Mouse (Mus musculus) urinary bladder, postnatal 14 days (tissue): ENCODE measurements at regions not wholly inside any gene's neighbourhood (a gene's known extent, or its start where the extent isn't known, plus 50 kb on each side); places are given as distances from the start of the nearest gene placed in this dataset.

Source experiments
- DNase-seq: peaks from one replicate; pipeline ENCODE4 v3.0.0; 2021; ENCODE audit warnings: low spot score

GRCm38 (mm10) chr19:15800856-15801706 lies 146.1 kb downstream of the Psat1 start:
- DNase-seq = peak; percentile 14

DNA sequence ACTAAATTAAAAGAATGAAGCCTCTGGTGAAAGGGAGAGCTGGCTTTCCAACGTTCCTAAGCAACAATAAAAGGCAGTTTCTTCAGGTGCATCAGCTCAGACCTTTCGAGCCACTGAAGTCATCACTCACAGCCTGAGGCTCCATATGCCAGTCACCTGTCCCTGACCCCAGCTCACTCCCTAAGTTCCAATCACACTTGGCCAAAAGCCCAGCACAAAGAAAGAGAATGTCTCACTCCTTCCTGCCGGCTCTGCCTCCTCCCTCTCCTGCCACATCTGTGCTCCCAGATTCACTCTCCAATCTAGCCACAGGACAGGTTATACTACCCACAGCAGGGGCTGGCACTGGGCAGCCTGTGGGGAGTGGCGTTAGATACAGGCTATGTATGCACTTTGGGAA lies 150.7 kb downstream of the Psat1 start:
- DNase-seq = no peak

DNA sequence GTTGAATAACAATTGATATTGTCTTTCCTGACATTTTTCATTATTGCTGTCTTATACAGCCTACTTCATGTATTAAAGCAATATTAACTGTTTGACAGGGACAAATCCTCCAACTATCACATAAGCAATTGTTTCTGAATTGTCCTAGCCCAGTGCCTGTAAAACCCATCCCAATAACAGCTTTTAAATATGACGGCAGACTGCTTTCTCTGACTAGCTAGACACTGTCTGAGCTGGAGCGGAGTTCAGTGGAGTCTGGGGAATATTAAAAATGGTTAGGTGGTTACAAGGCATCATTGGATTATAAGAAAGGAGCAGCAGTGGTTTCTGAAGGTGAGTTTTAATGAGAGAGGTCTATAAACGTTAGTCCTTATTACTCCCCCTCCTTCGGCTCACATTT lies 155.2 kb downstream of the Psat1 start:
- no peak for DNase-seq

- no peak for DNase-seq
Observed at GRCm38 (mm10) chr19:15791264-15791913, 155.7 kb downstream of the Psat1 start.

- no peak for DNase-seq
Observed at GRCm38 (mm10) chr19:15790620-15791263, 156.4 kb downstream of the Psat1 start.

- no peak for DNase-seq
Observed at GRCm38 (mm10) chr19:15789741-15790140, 157.4 kb downstream of the Psat1 start.

- no peak for DNase-seq
Observed at GRCm38 (mm10) chr19:15784644-15785043, 162.5 kb downstream of the Psat1 start.

DNA sequence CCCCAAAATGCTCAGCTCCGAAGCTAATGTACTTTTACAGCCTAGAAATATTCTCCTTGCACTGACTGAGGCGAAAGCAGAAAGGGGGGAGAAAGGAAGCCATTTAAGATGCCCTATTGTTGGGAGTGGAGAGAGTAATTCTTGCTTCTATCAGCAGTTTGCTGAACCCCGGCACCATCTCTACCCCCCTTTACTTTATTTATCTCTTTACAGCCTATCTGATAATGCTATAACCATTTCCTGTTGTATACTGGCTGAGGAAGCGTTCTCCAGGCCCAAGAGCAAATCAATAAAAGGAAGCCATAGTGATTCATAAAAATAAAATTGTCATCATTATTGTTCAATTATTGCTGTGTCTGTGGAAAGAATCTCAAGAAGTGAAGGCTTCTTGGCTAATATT lies 177.5 kb downstream of the Psat1 start:
- DNase-seq = no peak

DNA sequence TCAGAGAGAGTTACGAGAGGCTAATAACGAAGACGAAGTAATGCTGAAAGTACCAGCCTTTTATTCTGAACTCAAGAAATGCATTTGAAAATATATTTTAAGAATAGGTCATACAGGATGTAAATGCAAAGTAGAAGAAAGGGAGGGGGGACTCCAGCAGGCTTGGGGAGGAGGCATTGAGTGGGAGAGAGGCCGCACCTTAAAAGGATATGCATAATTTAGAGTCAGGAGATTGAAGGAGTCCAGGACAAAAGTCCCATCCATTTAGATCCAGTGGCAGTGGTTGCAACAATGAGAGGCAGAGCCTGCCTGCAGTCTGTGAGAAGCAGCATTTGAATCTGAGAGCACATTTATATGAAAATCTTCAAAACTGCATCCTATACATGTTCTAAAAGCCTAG lies 186.1 kb downstream of the Psat1 start:
- no peak for DNase-seq

DNA sequence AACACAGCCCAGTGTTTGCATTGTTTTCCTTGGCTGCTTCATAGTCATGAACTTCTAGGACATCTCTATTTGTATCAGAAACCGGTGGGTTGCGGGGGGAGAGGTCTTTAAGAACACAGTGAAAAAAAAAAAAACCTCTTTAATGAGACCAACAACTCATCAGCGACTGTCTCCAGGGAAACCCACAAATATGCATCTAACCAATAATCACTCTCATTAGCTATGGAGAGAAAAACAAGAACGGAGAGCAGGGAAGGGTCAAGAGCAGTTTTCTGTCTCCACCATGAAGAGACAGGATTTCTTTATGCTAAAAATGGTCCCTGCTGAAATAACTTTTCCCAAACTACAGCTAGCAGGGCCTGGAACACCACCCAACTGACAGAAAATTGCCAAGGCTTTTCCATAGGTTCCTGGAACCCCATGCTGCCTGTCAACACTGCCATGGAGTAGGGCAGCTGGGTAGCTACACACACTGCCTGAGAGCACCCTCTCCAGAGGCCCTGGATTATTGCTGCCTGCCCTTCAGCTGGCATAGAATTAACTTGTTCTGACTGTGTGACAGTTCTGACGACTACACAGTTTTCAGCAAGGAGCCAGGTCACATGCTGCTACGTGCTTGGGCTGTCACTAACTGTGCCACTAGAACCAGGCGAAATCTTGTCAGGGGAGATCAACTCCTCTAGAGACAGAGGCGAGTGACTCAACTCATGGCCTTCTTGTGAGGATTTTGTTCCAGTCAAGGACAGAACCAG lies 201.9 kb downstream of the Psat1 start:
- no peak for DNase-seq

- no peak for DNase-seq
Observed at GRCm38 (mm10) chr19:15736200-15736599, 210.9 kb downstream of the Psat1 start.

DNA sequence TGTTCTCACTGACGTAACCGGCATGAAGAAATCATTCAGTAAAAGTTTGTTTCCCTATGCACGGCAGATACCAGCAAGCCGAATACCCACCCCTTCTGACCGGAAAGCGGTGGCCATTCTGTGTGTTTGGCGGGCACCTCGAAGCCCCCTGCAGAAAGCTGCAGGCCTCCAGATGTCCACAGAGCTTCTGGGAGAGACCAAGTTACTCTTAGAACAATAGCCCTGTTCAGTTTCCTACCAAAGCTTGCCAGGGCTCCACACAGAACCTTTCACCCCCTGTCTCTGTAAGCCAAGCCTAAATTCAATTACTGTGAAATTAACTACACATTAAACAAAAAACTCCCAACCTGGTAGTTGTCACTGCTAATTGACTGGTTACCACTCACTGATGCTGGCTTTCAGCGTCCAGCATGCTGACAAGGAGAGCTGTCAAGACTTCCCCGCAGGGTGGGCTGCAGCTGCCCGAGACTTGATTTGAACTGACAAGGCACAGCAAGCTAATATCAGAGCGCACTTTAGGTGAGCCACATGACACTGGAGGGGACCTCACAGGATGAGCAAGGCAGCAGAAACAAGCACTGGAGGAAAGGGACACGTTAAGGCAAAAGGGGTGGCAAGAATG lies 220.2 kb downstream of the Psat1 start:
- DNase-seq = no peak

DNA sequence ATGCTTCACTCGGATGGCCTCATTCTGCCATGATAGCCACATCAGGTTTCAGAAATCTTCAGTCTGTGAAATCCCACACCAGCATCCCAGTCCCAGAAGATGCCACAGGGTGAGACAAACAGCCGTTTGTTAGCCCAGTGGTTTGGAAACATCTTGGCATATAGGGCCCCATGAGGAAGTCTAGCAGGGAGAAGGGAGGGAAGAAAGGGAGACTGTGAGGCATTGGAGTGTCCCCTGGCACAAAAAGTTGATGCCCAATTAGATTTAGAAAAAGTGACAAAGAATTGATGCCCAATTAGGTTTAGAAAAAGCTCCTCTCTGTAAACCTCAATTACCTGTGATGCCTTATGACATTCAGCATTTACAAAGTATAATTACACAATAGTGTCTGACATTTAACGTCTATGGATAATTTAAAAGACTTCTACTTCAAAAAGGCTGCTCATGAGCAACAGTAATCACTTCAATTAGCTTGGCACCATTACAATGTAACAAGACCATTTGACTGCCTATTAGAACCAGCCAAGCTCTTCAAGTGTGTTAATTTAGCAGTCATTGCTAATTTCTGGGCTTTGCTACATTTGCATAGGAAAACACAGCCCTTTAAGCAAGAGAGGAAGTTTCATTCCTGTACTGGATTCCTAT lies 254.6 kb downstream of the Psat1 start:
- no peak for DNase-seq

DNA sequence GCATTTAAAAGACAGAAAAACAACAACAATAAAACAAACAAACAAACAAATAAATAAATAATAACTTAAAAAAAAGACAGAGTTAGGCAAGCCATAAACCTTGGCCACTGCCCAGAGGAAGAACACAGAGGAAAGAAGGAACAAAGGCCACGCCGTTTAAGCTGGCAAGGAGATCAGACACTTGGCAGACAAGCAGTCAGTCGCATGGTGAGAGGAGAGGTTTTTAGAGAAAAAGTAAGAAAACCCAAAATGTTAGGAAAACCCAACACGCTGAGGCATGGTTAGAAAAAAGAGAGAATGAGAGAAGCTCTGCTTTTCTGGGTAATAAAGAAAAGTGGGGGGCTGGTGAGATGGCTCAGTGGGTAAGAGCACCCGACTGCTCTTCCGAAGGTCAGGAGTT lies 277.1 kb downstream of the Psat1 start:
- DNase-seq = no peak

DNA sequence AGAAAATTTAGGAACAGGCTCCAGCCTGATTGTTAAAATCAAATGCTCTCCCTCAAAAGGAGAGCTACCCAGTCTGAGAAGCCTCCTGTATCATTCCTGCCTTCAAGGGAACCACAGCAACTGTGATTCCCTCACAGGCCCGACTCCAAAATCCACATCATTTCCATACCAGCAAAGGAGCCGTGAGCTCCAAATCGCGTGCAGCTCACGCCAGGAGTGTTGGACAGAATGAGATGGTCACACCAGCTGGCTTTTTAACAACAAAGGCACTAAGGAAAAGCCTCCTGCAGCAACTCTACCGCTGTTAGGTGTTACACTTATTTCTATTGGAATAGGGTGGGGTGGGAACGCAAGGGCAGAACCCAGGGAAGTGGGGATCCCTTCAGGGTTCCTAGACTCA lies 277.6 kb downstream of the Psat1 start:
- DNase-seq = no peak

GRCm38 (mm10) chr19:15668624-15669016 lies 278.5 kb downstream of the Psat1 start:
- no peak for DNase-seq

GRCm38 (mm10) chr19:15667889-15668623 lies 279.1 kb downstream of the Psat1 start:
- peak; percentile 7 for DNase-seq

DNA sequence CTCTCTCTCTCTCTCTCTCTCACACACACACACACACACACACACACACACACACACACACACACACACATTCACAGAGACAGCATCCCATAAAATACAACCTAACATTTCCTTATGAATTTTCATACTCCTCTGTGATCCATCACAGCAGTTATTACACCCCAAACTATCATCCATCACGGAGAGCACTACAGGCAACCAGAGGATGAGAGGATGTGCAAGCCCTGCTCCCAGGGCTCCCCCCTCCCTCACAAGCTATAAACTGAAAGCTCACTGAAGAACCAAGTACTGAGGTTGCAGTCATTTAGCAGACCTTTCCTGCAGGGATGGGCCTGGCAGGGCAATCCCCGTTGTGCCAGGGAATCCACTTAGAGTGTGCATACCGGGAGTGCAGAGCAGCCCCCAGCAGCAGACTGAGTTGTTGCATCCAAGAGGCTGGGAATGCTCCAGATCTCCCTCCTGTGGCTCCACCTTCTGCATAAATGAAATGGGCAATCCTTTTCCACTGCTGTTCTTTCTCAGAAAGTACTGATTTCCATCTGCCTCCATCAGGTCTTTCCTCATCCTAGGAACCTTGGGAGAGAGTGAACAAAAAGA lies 283.4 kb downstream of the Psat1 start:
- no peak for DNase-seq

GRCm38 (mm10) chr19:15658611-15659010 lies 288.5 kb downstream of the Psat1 start:
- DNase-seq = no peak

GRCm38 (mm10) chr19:15657846-15658245 lies 289.3 kb downstream of the Psat1 start:
- no peak for DNase-seq
